Mouse (Mus musculus): ENCODE measurements around the gene Cyp4a14.
A peak's percentile ranks its signal among the peaks of the same experiment; 100 is the strongest.
"Not testable (repeated sequence)": the region's sequence is repeated elsewhere in the genome, so short reads cannot be mapped to it uniquely, and the experiment has no call there.

The Cyp4a14 gene

DNA sequence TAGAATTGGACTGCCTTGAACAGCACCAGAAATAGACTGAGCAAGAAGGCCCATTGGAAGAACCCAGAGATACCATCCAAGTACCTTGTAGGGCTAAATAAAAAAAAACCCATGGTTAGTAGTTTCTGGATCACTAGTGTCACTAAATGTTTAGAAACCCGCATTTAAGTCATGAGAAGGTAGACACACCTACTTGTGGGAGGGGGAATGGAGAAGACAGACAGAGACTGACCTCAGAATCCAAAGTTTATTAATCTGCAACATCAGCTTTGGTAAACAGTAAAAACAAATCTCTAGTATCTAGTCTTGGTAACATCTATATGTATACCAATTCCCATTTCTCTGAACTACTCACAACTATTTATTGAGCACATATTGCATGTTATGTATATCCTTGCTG, at the start of gene Cyp4a14:
Gene Cyp4a14 (minus strand): TSS at position 142 of the 400 bp plus-strand sequence.
- no peak for DNase-seq

DNA sequence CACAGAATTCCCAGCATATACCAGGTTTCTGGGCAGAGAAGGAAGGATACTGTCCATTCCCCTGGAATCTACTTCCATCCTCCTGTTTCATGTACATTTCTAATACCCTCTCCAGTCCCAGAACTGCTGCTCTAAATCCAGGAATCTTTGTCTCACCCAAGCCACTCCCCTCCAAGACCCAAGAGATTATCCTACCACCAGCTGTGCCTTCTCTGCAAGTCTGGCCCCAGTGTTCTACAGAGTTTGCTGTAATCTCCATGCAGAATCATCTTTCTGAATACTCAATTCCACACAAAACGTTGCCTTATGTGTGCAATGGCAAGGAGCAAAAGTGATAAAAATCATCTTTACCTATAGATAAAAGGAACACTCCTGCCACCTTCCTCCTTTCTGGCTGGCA, 49.2 kb upstream of the Cyp4a14 start:
- DNase-seq: no peak

DNA sequence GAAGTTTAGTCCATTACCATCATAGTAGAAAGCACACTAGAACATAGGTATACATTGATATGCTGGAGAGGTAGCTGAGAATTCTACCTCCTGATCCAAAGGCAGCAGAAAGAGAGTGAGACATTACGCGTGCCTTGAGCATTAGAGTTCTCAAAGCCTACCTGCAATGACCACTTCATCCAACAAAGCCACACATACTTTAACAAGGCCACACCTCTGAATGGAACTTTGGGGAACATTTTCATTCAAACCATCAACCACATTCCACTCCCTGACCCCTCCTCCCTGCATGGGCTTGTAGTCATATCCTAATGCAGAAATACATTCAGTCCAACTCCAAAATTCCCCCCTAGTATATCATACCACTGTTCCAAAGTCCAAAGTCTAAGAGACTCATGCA, 25.8 kb upstream of the Cyp4a14 start:
- no peak for DNase-seq

DNA sequence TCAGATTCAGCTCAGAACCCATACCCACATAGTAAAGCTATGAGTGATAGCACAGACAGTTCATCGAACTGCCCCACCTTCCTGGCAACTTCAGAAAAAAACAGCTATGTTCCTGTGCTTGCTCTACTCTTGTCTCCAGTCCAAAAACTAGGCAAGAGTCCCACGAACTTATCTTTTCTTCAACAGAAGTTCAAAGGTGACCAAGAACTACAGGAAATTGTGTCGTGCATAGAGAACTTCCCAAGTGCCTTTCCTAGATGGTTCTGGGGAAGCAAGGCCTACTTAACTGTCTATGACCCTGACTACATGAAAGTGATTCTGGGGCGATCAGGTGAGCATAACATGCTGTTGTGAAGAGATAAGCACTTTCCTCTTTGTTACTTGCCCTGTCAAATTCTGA, 23.5 kb upstream of the Cyp4a14 start:
- DNase-seq: no peak

DNA sequence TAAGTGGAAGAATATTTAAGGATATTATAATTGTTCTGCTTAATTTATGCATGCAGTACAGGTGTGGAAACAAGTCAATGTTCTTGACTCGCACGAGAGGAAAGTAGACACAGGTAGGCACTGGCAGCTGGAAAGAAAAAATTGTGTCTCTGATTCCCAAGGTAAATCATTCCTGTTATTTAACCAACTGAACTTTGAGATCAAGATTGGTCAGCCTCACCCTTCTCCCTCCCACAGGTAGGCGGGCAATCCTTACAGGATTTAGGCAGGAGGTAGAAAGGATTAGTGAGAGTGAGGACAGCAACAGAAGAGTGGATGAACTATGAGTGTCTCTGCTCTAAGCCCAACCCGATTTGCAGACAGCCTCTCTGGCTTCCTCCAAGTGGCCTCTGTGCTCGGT, 22.1 kb upstream of the Cyp4a14 start, which contains the start of gene Cyp4a10:
Gene Cyp4a10 (plus strand): TSS at position 265 of the 400 bp plus-strand sequence.
- peak; percentile 58 for DNase-seq

DNA sequence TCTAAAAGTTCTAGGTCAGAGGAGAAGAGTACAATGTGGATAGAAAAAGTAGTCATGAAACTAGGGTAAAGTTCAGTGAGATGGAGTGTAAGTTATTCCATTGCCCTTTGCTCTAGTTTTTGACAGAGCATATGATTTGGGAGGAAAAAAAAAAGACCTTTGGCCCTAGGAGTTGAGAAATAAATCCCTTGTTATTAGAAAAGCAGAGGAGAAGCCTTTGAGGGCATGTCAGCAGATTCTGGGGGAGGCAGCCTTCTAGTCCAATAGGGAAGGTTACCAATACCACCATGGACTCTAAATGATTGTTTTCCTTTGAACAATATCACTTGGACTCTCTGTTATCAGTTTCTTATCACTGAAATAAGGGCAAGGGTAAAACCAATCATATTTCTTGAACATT, 18.0 kb upstream of the Cyp4a14 start:
- peak; percentile 51 for DNase-seq

DNA sequence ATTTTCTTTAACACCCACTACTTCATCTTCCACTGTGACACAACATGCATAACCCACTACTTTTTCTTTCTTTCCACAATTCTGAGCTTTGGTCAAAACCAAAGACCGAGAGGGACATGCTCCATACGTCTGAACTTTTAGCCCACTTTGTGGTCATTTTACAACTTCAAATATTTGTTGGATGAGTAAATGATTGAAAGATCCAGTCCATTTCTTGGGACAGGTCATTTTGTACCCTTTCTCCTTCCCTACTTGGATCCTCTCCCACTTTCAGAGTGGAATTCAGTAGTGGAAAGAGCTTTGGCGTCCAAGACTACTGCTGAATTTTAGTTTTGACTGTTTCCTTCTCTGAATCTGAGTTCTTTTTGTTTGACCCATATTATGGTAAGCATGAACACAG, 1.5 kb upstream of the Cyp4a14 start:
- DNase-seq: peak; percentile 31

DNA sequence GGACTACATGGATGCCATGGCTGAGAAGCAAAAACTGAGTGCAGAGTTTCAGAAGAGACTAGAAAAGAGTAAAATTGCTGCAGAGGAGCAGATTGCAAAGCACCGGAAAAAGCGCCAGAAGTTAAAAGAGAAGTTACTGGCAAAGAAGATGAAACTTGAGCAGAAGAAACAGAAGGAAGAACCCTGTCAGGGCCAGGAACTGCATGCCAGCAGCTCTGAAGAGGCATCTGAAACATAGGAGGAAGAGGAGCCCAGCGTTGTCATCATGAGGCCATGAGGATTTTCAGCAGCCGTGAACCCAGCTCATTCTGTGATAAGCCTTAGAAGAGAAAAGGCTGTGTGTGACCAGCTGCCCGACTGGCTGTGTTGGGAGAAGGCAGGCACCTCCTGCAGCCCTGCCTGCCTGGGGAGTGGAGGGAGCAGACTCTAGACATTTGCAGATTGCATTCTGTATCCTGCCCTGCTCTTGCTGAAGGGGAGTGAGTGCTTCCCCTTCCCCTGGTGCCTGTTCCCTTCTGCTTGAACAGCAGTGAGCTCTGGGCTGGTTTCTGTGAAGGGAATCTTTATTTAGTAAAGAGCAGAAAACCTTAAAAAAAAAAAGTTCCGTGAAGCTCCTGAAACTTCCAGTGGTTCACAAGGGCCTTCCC, 14.8 kb downstream of the Cyp4a14 start:
- DNase-seq: no peak

DNA sequence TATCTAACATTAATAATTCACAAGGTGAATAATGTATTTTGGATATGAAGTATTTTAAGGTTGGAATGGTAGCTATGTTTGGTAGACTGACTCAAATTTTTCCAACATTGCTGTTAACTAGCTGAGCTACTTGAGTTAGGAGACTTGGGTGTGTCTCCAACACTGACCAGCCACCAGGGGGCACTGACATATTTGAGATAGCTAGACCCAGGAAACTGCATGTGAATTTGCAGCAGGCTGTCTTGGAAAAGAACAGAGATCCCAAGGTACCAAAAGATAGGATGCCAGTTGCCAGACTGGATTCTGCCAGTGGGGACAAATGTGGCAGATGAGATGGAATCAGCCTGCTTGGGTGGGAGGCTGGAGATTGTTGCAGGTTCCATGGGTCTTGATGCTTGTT, 19.9 kb downstream of the Cyp4a14 start:
- DNase-seq: peak; percentile 50

DNA sequence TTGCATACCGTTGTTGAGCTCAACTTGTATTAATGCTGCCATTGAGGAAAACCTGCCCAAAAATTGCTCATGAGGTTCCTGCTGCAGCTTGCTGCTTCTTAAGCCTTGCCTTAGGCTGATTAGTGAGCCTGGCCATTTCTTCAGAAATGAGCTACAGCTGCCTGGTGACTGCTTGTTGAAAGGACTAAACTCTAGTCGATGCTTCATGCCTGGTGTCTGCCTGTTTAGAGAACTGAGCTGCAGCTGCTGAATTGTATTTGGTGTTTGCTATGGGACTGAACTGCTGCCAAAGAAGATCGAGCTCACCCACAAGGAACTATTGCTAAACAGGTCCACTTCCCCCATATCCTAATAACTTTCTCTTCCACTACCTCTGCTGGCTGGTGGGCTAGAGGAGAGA, 22.4 kb downstream of the Cyp4a14 start:
- not testable (repeated sequence) for DNase-seq

DNA sequence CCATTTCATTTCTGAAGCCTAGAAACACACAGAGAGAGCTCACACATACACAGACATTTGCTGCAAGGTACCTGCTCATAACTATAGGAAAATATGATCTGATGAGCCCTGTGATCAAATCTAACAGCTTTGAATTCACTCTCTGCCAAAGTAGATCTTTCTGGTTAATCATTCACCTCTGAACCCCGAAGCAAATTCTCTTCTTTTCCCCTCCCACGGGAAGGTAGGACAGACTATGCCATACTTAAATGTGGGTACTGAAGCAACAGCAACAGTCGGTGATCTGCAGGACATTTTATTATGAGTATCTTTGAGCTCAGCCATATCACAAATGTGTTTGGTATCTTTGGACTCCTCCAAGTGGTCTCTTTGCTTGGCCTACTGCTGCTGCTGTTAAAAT, 43.6 kb downstream of the Cyp4a14 start, which contains the start of gene Cyp4a30b:
Gene Cyp4a30b (plus strand): TSS at position 301 of the 400 bp plus-strand sequence.
- DNase-seq: no peak

DNA sequence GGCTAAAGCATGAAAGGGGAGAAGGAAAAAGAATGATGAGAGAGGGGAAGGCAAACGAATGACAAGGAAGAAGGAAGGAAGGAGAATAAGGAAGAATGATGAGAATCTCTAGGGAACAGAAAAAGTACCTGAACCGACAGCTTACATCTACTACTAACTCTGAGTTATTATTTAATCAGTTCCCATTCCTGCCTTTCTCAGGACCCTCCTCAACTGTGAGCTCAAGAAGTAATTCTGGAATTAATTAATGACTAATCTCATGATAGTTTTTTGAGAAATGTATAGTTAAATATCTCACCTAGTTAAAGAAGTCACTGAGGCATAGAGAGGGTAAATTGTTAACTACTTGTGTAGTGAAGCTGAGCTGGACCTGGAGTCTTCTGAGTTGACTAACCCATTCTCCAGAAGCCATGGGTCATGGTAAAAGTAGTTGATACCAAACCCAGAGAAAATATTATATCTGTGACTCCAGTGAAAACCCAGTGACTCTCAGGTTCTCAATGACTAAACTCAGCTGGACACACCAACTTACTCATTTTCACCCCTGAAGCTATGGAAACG, 45.3 kb downstream of the Cyp4a14 start:
- no peak for DNase-seq

Measured in kidney, adult 11 months (tissue).